Mouse (Mus musculus): ENCODE measurements around the gene Eif2b5. TPM values are rescaled to one million over a fixed set of nuclear protein-coding genes. Genes with fewer than 3 reads are reported as not detected.
A peak's percentile ranks its signal among the peaks of the same experiment; 100 is the strongest.

The Eif2b5 gene
- polyA plus RNA-seq, 1 experiment from 2014 or later: 100 TPM

DNA sequence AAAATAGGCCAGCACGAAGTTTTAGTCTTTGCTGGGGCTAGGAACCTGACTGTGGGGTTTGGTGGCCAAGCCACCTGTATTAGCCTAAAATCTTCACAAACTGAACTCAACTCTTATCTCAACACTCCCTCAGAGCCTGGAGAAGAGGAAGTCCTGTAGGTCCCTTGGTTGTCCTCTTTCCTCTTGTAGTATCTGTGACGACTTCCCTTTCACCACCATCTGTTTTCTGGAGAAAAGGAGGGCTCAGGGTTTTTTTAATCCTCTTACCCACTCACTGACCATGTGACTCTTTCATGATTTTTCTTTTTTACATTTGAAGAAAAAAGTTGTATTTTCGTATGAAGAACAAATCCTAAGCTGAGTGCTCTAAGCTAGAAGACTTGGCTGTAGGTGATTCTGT lies 41.0 kb downstream of the Eif2b5 start:
- Histone ChIP-seq H3K4me3 (replicated peaks) (no peak overlapping the region), H3K4me1 (peaks cover 31% of the 10 kb centered on the region), H3K4me2 (no peak overlapping the region), H3K9ac (replicated peaks) (no peak overlapping the region), H3K36me3 (peaks cover 64% of the 10 kb centered on the region), H3K9me3 (replicated peaks) (no peaks in the 10 kb centered on the region), H3K27ac (replicated peaks) (no peak overlapping the region), H3K27me3 (replicated peaks) (no peaks in the 10 kb centered on the region)
- no peak for ATAC-seq (ENCODE audit: low FRiP score)
- WGBS: 83% methylated on average over 3 of the region's 3 CpGs

GRCm38 (mm10) chr16:20540438-20540837 lies 41.8 kb downstream of the Eif2b5 start:
- Histone ChIP-seq H3K4me2 (no peak overlapping the region), H3K9ac (replicated peaks) (no peak overlapping the region), H3K4me1 (peaks cover 31% of the 10 kb centered on the region), H3K27me3 (replicated peaks) (no peaks in the 10 kb centered on the region), H3K4me3 (replicated peaks) (no peak overlapping the region), H3K36me3 (peaks cover 71% of the 10 kb centered on the region), H3K9me3 (replicated peaks) (no peaks in the 10 kb centered on the region), H3K27ac (replicated peaks) (no peak overlapping the region)
- no peak for ATAC-seq (ENCODE audit: low FRiP score)
- 89% methylated on average over 4 of the region's 4 CpGs for WGBS

DNA sequence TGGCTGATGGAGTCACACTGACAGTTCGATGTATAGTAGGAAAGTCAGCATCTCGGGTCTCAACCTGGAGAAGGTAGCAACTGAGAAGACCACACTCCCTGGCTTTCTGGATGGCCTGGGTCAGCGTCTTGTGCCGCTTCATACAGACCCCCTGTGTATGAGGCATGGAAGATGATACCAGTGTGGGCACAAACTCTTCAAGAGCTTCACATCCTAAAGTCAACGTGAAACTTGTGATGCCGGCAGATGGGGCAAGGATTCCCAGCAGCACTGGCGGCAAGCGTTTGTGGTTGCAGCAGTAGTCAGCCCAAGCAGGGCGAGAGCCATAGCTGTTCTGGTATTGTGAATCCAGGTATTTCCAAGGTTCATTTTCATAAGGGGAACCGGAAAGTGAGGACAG lies 47.1 kb downstream of the Eif2b5 start:
- Histone ChIP-seq H3K9me3 (replicated peaks) (no peaks in the 10 kb centered on the region), H3K4me2 (no peak overlapping the region), H3K9ac (replicated peaks) (no peak overlapping the region), H3K4me1 (peaks cover 23% of the 10 kb centered on the region), H3K4me3 (replicated peaks) (no peak overlapping the region), H3K27me3 (replicated peaks) (no peaks in the 10 kb centered on the region), H3K36me3 (peaks cover 58% of the 10 kb centered on the region), H3K27ac (replicated peaks) (no peak overlapping the region)
- 95% methylated on average over 10 of the region's 10 CpGs for WGBS
- ATAC-seq (ENCODE audit: low FRiP score): no peak

DNA sequence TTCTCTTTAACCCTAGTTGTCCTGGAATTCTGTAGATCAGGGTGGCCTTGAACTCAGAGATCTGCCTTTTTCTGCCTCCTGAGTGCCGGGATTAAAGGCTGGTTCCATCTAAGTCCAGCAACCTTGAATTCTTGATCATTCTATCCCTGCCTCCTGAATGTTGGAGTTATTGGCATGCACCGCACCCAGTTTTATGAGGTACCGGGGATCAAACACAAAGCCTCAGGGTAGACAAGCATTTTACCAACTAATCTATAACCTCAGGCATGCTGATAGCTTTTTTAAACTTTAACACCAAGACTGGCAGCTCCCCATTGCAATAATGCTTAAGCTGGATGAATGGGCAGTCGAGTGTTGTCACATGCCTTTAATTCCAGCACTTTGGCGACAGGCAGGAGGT lies 48.8 kb downstream of the Eif2b5 start:
- no peaks in the 10 kb centered on the region for H3K27me3 ChIP-seq (replicated peaks)
- no peak overlapping the region; the same call in 1 of the 2 replicates for H3K9ac ChIP-seq (replicated peaks)
- 56% methylated on average over 5 of the region's 5 CpGs for WGBS
- peaks cover 23% of the 10 kb centered on the region for H3K4me1 ChIP-seq
- peaks cover 57% of the 10 kb centered on the region for H3K36me3 ChIP-seq
- no peaks in the 10 kb centered on the region for H3K9me3 ChIP-seq (replicated peaks)
- H3K4me2 ChIP-seq: peak overlapping the region; percentile 84
- H3K27ac ChIP-seq (replicated peaks): peak overlapping the region; percentile 79
- no peak for ATAC-seq (ENCODE audit: low FRiP score)
- peak overlapping the region; percentile 89 for H3K4me3 ChIP-seq (replicated peaks)

- Histone ChIP-seq H3K27ac (replicated peaks) (peak within 1 kb of the TSS; percentile 79), H3K4me2 (peak within 1 kb of the TSS; percentile 84), H3K4me3 (replicated peaks) (peak within 1 kb of the TSS; percentile 89), H3K36me3 (peaks cover 59% of the 10 kb centered on the region), H3K9ac (replicated peaks) (peak within 1 kb of the TSS; percentile 93), H3K27me3 (replicated peaks) (no peaks in the 10 kb centered on the region), H3K4me1 (peaks cover 23% of the 10 kb centered on the region), H3K9me3 (replicated peaks) (no peaks in the 10 kb centered on the region)
- ATAC-seq (ENCODE audit: low FRiP score): peak; percentile 98
- under 1% methylated on average over 56 of the region's 56 CpGs for WGBS
Measured at GRCm38 (mm10) chr16:20548096-20548948, 49.7 kb downstream of the Eif2b5 start, which contains the start of gene Abcf3. Gene Abcf3 (plus strand): TSS chr16:20548577.

DNA sequence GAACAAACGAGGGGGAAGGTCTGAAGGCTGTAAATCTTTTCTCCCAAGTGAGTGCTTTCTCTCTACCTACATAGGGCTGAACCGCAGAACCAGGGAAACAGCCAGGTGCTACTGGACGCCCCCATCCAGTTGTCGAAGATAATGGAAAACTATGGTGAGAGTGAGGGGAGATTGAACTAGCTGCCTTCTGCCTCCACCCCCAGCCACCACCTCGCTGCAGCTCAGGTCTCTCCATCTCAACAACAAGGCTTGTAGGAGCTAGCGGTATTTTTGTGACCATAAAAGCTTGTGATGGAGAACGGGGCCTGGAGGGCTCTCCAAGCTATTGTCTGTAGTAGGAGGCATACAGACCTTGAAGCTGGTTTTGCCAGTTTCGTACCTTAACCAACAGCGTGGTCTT lies 50.5 kb downstream of the Eif2b5 start:
- Histone ChIP-seq H3K9me3 (replicated peaks) (no peaks in the 10 kb centered on the region), H3K27ac (replicated peaks) (no peak overlapping the region), H3K4me3 (replicated peaks) (peak overlapping the region; percentile 89), H3K4me1 (peaks cover 23% of the 10 kb centered on the region), H3K4me2 (peak overlapping the region; percentile 84), H3K9ac (replicated peaks) (peak overlapping the region; percentile 93), H3K36me3 (peaks cover 59% of the 10 kb centered on the region), H3K27me3 (replicated peaks) (no peaks in the 10 kb centered on the region)
- WGBS: 48% methylated on average over 9 of the region's 9 CpGs
- no peak for ATAC-seq (ENCODE audit: low FRiP score)

GRCm38 (mm10) chr16:20551691-20552090 lies 53.1 kb downstream of the Eif2b5 start:
- no peak overlapping the region for H3K4me2 ChIP-seq
- WGBS: 95% methylated on average over 5 of the region's 5 CpGs
- H3K4me3 ChIP-seq (replicated peaks): no peak overlapping the region
- H3K27me3 ChIP-seq (replicated peaks): no peaks in the 10 kb centered on the region
- H3K27ac ChIP-seq (replicated peaks): no peak overlapping the region
- no peak overlapping the region for H3K9ac ChIP-seq (replicated peaks)
- H3K36me3 ChIP-seq: peaks cover 56% of the 10 kb centered on the region
- peaks cover 23% of the 10 kb centered on the region for H3K4me1 ChIP-seq
- no peak for ATAC-seq (ENCODE audit: low FRiP score)
- H3K9me3 ChIP-seq (replicated peaks): no peaks in the 10 kb centered on the region

- Histone ChIP-seq H3K4me2 (no peak overlapping the region), H3K9ac (replicated peaks) (no peak overlapping the region), H3K4me1 (peaks cover 18% of the 10 kb centered on the region), H3K9me3 (replicated peaks) (no peaks in the 10 kb centered on the region), H3K27ac (replicated peaks) (no peak overlapping the region), H3K27me3 (replicated peaks) (no peaks in the 10 kb centered on the region), H3K36me3 (peaks cover 62% of the 10 kb centered on the region), H3K4me3 (replicated peaks) (no peak overlapping the region)
- 96% methylated on average over 1 of the region's 1 CpGs for WGBS
- no peak for ATAC-seq (ENCODE audit: low FRiP score)
Measured at GRCm38 (mm10) chr16:20552594-20552993, 54.0 kb downstream of the Eif2b5 start.

DNA sequence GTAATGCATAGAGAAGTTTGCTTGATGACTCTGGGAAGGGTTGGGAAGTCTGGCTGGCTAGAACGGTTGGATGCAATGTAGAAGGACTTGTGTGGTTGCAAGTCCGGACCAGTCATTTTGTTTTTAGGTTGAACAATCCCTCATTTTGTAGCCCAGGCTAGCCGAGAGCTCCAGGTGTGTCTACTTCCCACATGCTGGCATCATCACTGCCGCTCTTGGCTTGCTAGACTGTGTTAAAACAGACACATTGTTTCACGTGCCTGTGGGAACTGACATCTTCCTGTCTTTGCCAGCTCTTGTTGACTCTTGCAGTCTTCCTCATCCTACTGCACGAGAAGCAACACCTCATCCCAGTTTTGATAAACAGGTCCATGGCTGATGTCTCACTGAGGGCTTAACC lies 56.4 kb downstream of the Eif2b5 start:
- no peaks in the 10 kb centered on the region for H3K27me3 ChIP-seq (replicated peaks)
- peaks cover 1% of the 10 kb centered on the region for H3K4me1 ChIP-seq
- H3K4me3 ChIP-seq (replicated peaks): no peak overlapping the region
- H3K27ac ChIP-seq (replicated peaks): no peak overlapping the region
- H3K4me2 ChIP-seq: no peak overlapping the region
- no peak for ATAC-seq (ENCODE audit: low FRiP score)
- no peaks in the 10 kb centered on the region for H3K9me3 ChIP-seq (replicated peaks)
- WGBS: 94% methylated on average over 6 of the region's 6 CpGs
- peaks cover 83% of the 10 kb centered on the region for H3K36me3 ChIP-seq
- no peak overlapping the region for H3K9ac ChIP-seq (replicated peaks)

- Histone ChIP-seq H3K4me3 (replicated peaks) (no peak overlapping the region), H3K36me3 (peaks cover 84% of the 10 kb centered on the region), H3K27me3 (replicated peaks) (no peaks in the 10 kb centered on the region), H3K4me2 (no peak overlapping the region), H3K9ac (replicated peaks) (no peak overlapping the region), H3K27ac (replicated peaks) (no peak overlapping the region), H3K4me1 (no peaks in the 10 kb centered on the region), H3K9me3 (replicated peaks) (no peaks in the 10 kb centered on the region)
- WGBS: 76% methylated on average over 7 of the region's 7 CpGs
- ATAC-seq (ENCODE audit: low FRiP score): no peak
Measured at GRCm38 (mm10) chr16:20557381-20557780, 58.8 kb downstream of the Eif2b5 start.
